8 mouse cellular contexts compared by ENCODE assay signal in the genomic region with DNA sequence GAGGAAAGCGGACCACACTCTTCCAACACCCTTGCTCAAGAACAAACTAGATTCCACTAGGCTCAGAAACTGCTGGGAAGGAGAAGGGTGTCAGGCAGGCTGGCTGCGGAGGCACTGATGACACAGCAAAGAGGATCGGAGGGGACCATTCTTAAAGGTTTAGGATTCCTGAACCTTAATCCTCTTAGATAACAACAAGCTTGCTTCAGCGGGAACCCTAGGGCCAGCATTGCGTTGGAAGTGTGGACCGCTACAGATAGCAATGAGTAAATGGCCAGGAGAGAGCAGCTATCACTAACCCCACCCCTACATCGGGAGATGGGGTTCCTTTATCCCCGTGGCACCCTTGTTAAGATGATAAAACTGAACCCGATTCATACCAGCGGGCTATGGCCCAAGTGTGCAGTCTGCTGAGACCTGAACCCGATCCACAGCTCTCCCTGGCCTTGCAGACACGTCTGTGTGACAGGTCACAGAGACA. TPM values are rescaled to one million over a fixed set of nuclear protein-coding genes. Genes with fewer than 3 reads are reported as not detected.
DNase-seq lines count a peak whose midpoint lies in the region; ATAC-seq and TF ChIP-seq lines count a peak whose summit lies in the region.

No protein-coding gene starts in this region.

- no peak overlapping the region for H3K27ac ChIP-seq in heart, embryonic 13.5 days (replicated peaks)
- peak overlapping the region; percentile 84 for H3K27ac ChIP-seq in bone marrow, adult 2 months (ENCODE audit: control insufficient read depth, insufficient read depth, low read depth, low read length, poor library complexity)
- H3K27ac ChIP-seq in hindbrain, embryonic 14.5 days, result no peak overlapping the region
- H3K27ac ChIP-seq in midbrain, embryonic 12.5 days (replicated peaks), result no peak overlapping the region

- intact Hi-C loops in heart, postnatal 36 days (cut with DNase I), result loop anchor here (1.0 kb wide), 2 partner anchors 87 to 114 kb away; no protein-coding TSS in a partner anchor

- ATAC-seq in heart, embryonic 13.5 days (ENCODE audit: extremely low read depth, insufficient number of reproducible peaks, low FRiP score, low TSS enrichment), result no peak; the same call in 1 of the 2 replicates
- no peak; the same call in 1 of the 2 replicates for ATAC-seq in hindbrain, embryonic 14.5 days (ENCODE audit: low FRiP score)
- peak; percentile 38; the same call in 1 of the 2 replicates for ATAC-seq in midbrain, embryonic 12.5 days (ENCODE audit: low FRiP score, low read depth)
- no peak; the same call in 1 of the 2 replicates for ATAC-seq in frontal cortex, adult (ENCODE audit: low TSS enrichment)

- H3K4me1 ChIP-seq in heart, embryonic 13.5 days, result peaks cover 21% of the 10 kb centered on the region
- H3K4me1 ChIP-seq in bone marrow, adult 2 months (ENCODE audit: control insufficient read depth, insufficient read depth, low read length), result no peaks in the 10 kb centered on the region; the same call in none of the 2 replicates
- no peaks in the 10 kb centered on the region for H3K4me1 ChIP-seq in hindbrain, embryonic 14.5 days (replicated peaks; ENCODE audit: control insufficient read depth, insufficient read depth, low read length)
- peaks cover 6% of the 10 kb centered on the region; the same call in 1 of the 2 replicates for H3K4me1 ChIP-seq in midbrain, embryonic 12.5 days

- H3K9me3 ChIP-seq in heart, embryonic 13.5 days, result no peaks in the 10 kb centered on the region
- no peaks in the 10 kb centered on the region for H3K9me3 ChIP-seq in hindbrain, embryonic 14.5 days (ENCODE audit: control insufficient read depth, low read length)
- H3K9me3 ChIP-seq in midbrain, embryonic 12.5 days, result no peaks in the 10 kb centered on the region

- peak overlapping the region; percentile 78 for H3K4me2 ChIP-seq in heart, embryonic 13.5 days
- peak overlapping the region; percentile 57 for H3K4me2 ChIP-seq in hindbrain, embryonic 14.5 days (replicated peaks)
- peak overlapping the region; percentile 59 for H3K4me2 ChIP-seq in midbrain, embryonic 12.5 days (replicated peaks)

- H3K4me3 ChIP-seq in heart, embryonic 13.5 days, result peak overlapping the region; percentile 56
- H3K4me3 ChIP-seq in bone marrow, adult 2 months (replicated peaks; ENCODE audit: control insufficient read depth, low read depth, low read length), result peak overlapping the region; percentile 58
- H3K4me3 ChIP-seq in hindbrain, embryonic 14.5 days (replicated peaks; ENCODE audit: low read length), result peak overlapping the region; percentile 26
- peak overlapping the region; percentile 41 for H3K4me3 ChIP-seq in midbrain, embryonic 12.5 days

- peaks cover 12% of the 10 kb centered on the region; the same call in 1 of the 2 replicates for H3K27me3 ChIP-seq in heart, embryonic 13.5 days (replicated peaks)
- H3K27me3 ChIP-seq in hindbrain, embryonic 14.5 days (ENCODE audit: control insufficient read depth, insufficient read depth, low read length), result no peaks in the 10 kb centered on the region
- H3K27me3 ChIP-seq in midbrain, embryonic 12.5 days, result peaks cover 9% of the 10 kb centered on the region; the same call in 1 of the 2 replicates

- no peak for TF ChIP-seq CTCF in bone marrow, adult 2 months (IDR thresholded peaks at IDR 0.05; ENCODE audit: control insufficient read depth, insufficient read depth, low read length)

- H3K9ac ChIP-seq in heart, embryonic 13.5 days, result peak overlapping the region; percentile 75
- no peak overlapping the region for H3K9ac ChIP-seq in hindbrain, embryonic 14.5 days
- H3K9ac ChIP-seq in midbrain, embryonic 12.5 days (replicated peaks), result peak overlapping the region; percentile 49

- 9% methylated on average over 12 of the region's 12 CpGs for WGBS in heart, embryonic 13.5 days
- 28% methylated on average over 12 of the region's 12 CpGs for WGBS in bone marrow, adult 2 months
- WGBS in hindbrain, embryonic 14.5 days, result 23% methylated on average over 12 of the region's 12 CpGs
- 10% methylated on average over 12 of the region's 12 CpGs for WGBS in midbrain, embryonic 12.5 days

- no peak for TF ChIP-seq POLR2A in bone marrow, adult 2 months (IDR thresholded peaks at IDR 0.05; ENCODE audit: borderline replicate concordance, control insufficient read depth, low read depth, low read length)

- no peaks in the 10 kb centered on the region for H3K36me3 ChIP-seq in heart, embryonic 13.5 days
- no peaks in the 10 kb centered on the region for H3K36me3 ChIP-seq in hindbrain, embryonic 14.5 days (replicated peaks; ENCODE audit: control insufficient read depth, insufficient read depth)
- H3K36me3 ChIP-seq in midbrain, embryonic 12.5 days, result no peaks in the 10 kb centered on the region

- no peak for DNase-seq in heart, postnatal 36 days
- no peak for DNase-seq in hindbrain, embryonic 14.5 days (ENCODE audit: low spot score)
- DNase-seq in ovary, postnatal 36 days (ENCODE audit: low spot score), result no peak
- DNase-seq in cerebellum, postnatal 14 days, result no peak

RNA-seq across cellular contexts. Expression of a gene that starts 22.3 kb away (rescaled TPM):
- not detected in 2 replicates for polyA plus RNA-seq in heart, embryonic 13.5 days (2015; fragmentation: Nextera tagmentation; extraction: Ambion mirVana)
- total RNA-seq in heart, postnatal 36 days (2021), result under 1 TPM in 1 of 2 experiments, not detected in 1; 0.08 TPM
- not detected in 2 replicates for polyA plus RNA-seq in bone marrow, adult 2 months (2011; ENCODE audit: insufficient read depth, insufficient read length, low replicate concordance, missing spikeins)
- polyA plus RNA-seq in hindbrain, embryonic 14.5 days (2014; fragmentation: Nextera tagmentation; extraction: Ambion mirVana), result 0.08 and 0.09 TPM in 2 replicates
- polyA plus RNA-seq in midbrain, embryonic 12.5 days (2016; fragmentation: Nextera tagmentation; extraction: Ambion mirVana), result not detected in 2 replicates

RNA-seq across cellular contexts. Expression of a gene that starts 33.0 kb away (rescaled TPM):
- polyA plus RNA-seq in heart, embryonic 13.5 days (2015; fragmentation: Nextera tagmentation; extraction: Ambion mirVana), result 32.9 and 36.8 TPM in 2 replicates
- 10 to 100 TPM; 11.8 to 12.0 TPM for total RNA-seq in heart, postnatal 36 days (2021)
- polyA plus RNA-seq in bone marrow, adult 2 months (2011; ENCODE audit: insufficient read depth, insufficient read length, low replicate concordance, missing spikeins), result 58.1 and 82.2 TPM in 2 replicates
- 17.3 and 23.4 TPM in 2 replicates for polyA plus RNA-seq in hindbrain, embryonic 14.5 days (2014; fragmentation: Nextera tagmentation; extraction: Ambion mirVana)
- 11.2 and 13.9 TPM in 2 replicates for polyA plus RNA-seq in midbrain, embryonic 12.5 days (2016; fragmentation: Nextera tagmentation; extraction: Ambion mirVana)

RNA-seq across cellular contexts. Expression of a gene that starts 38.2 kb away (rescaled TPM):
- not detected in 2 replicates for polyA plus RNA-seq in heart, embryonic 13.5 days (2015; fragmentation: Nextera tagmentation; extraction: Ambion mirVana)
- total RNA-seq in heart, postnatal 36 days (2021), result under 1 TPM; 0.19 to 0.33 TPM
- polyA plus RNA-seq in bone marrow, adult 2 months (2011; ENCODE audit: insufficient read depth, insufficient read length, low replicate concordance, missing spikeins), result not detected in 2 replicates
- polyA plus RNA-seq in hindbrain, embryonic 14.5 days (2014; fragmentation: Nextera tagmentation; extraction: Ambion mirVana), result 0.37 TPM in 1 of 2 replicates, not detected in the other
- 0.31 TPM in 2 replicates for polyA plus RNA-seq in midbrain, embryonic 12.5 days (2016; fragmentation: Nextera tagmentation; extraction: Ambion mirVana)
